Mouse (Mus musculus): Measurements from ENCODE around the gene Hoxc12.

DNA sequence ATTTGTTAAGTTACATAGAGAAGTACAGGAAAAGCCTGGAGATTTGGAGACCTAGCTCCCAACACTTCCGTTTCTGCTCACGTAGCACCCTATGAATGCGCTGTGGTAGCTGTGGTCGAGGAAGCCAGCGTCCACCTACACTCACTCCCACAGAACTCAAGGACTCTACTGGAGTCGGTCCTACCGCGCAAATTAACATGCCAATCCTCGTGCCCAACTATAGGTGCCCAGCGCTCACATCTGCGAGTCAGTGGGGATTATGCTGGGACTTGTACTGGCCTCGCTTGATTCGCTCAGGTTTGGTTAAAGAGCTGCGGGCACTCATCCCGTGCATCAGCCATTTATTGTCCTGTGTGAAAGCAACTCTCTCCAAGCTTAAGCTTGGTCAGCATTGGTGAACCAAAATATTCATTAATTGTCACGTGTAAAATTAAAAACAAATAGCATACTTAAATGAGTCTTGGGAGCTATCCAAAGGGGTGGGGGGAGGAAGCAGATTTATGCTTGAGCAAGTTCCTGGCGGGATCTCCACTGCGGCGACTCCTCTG lies 23.4 kb upstream of the Hoxc12 start:
- TF ChIP-seq CTCF (IDR thresholded peaks at IDR 0.05; ENCODE audit: borderline replicate concordance, insufficient read depth, low read length), result no peak
- no peak for TF ChIP-seq POLR2A (IDR thresholded peaks at IDR 0.05; ENCODE audit: low read depth, low read length)
